Mouse (Mus musculus): ENCODE data around the gene Paip2b.
"Not testable (repeated sequence)": the region's sequence is repeated elsewhere in the genome, so short reads cannot be mapped to it uniquely, and the experiment has no call there.

Paip2b gene

DNA sequence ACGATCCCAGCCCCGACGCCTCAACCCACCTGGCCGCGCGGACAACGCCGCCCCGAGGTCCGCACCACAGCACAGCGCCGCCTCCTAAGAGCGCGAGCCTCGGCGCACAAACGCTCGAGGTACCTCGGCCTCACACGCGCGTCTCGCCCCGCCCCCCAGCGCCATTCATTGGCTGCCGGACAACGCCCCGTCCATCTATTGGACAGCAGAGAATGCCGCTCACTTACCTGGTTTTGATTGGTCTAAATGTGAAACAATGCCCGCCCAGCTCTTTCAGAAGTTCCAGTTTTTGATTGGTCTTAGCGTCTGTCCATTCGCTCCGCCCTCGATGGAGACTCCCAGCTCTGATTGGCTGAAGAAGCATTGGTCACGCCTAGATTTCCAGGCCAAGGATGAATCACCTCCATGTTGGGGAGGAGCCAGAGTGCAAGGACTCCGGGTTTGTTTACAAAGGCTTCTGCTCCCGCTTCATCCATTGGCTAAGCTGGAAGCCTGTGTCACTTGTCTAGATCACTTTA, at the start of gene Paip2b:
TSS of gene Paip2b (minus strand) at position 136 of the 518 bp plus-strand sequence.
- peak; percentile 99 for DNase-seq

DNA sequence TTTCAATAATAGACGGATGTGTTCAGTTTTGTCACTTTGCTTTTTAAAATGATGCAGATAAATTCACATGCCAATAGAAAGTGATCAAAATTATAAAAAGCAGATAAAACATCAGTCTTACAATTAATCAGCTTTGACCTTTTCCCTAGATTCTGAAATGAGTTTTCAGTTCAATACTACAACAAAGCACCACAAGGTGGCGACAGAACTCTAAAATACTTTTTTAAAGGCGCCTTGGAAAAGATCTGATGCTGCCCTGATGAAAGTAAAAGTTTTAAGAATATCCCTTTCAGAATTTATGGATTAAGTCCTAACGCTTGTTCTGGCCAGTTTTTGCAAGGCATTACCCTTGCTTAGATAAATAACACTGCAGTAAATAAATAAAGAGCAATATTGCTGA, 48.3 kb upstream of the Paip2b start:
- DNase-seq, result peak in 1 of 2 experiments; percentile 36

DNA sequence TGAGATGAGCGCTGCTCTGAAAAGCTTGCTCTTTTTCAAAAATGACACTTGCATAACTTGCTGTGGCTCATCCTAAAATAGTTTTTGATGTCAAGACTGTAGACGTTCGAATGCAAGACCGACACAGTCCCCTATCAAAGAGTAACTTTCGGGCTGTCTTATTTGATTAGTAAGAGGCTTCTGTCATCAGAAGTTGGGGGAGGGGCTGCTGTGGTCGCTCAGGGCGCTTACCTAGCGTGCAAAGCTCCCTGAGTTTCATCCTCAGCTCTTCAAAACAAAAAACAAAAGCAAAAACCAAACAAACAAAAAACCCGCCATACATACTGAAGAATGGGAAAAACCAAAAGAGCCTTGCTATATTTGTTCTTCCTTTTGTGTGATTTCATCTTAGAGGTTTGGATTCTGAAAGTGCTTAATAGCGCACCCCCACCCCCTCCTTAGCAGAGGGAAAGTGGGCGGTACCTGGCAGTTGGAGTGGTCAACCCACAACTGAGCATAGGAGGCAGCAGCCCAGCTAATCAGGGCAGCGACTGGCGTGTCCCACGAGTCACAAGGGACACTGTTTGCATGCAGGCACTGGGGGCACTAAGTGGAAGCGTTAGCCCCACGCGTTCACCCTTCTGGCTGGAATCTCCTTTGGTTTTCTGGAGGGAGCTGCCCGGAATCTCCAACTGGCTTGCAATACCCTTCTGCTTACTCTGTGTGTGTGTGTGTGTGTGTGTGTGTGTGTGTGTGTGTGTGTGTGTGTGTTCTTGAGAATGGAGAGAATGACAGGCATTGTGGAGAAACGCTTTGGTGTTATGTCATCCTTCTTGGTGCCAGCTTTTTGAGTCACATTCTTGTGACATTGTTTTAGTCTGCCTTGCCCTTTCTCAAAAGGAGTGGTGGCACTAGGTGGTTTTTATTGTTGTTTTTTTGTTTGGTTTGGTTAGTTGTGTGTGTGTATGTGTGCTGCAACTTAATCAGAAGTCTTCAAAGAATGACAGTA, 36.4 kb upstream of the Paip2b start:
- DNase-seq, result peak; percentile 60 to 73

DNA sequence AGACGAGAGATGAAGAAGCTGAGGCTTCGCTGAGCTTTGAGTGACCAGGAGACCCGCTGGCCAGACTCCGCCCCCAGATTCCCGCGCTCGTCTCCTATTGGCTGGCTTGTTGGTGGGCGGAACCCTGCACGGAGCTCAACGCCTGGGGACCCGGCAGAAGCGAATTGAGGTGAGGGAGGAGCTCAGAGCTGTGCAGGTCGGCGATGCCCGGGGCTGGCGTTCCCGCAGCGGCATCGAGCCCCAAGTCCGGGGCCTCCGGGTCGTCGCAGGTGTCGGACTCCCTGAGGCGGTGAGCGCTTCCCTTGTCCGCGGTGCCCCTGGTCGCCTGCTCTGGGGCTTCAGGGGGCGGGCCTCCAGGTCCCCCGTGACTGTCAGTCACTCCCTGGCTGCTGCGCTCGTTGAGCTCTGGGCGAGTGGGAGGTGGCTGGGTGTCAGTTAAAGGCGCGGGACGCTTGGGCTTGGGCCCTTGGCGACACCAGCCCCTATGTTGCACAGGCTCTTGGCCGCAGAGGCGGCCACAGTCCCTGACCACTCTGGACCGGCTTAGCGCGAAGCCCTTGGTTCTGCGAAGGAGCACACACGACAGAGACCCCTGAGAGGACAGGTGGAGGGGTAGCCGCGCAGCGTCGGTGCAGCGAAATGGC, 35.5 kb upstream of the Paip2b start, which contains the start of gene Zfp638:
TSS of gene Zfp638 (plus strand) at position 156 of the 644 bp plus-strand sequence.
- DNase-seq, result peak; percentile 93 to 94

DNA sequence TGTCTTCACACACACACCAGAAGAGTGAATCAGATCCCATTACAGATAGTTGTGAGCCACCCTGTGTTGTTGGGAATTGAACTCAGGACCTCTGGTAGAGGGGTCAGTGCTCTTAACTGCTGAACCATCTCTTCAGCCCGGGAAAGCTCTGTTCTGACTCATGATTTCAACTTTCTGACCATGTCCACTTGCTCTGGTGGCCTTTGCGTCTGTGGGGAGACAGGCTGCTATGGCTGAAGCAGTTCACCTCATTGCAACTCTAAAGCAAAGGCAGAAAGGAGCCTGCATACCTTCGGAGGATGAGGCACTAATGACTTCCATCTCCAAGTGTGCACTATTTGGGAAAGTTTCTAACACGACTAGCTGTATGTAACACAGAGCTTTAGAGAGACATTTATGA, 34.9 kb upstream of the Paip2b start:
- no peak for DNase-seq

DNA sequence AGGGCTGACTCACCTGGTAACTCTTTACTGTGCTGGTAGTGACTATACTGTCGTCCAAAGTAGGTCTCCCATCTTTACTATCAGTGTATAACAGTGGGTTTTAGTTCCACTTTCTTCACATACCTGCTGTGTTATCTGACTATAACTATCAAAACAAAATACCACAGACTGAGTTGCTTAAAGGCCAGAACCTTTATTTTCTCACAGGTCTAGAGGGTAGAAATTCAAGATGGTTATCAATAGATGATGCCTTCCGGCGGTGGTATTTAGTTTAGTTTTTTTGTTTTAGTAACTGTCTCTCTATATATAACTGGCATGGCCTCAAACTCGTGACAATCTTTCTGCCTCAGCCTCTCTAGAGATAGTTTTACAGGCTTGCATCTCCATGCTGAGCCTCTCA, 32.0 kb upstream of the Paip2b start:
- DNase-seq, result no peak

DNA sequence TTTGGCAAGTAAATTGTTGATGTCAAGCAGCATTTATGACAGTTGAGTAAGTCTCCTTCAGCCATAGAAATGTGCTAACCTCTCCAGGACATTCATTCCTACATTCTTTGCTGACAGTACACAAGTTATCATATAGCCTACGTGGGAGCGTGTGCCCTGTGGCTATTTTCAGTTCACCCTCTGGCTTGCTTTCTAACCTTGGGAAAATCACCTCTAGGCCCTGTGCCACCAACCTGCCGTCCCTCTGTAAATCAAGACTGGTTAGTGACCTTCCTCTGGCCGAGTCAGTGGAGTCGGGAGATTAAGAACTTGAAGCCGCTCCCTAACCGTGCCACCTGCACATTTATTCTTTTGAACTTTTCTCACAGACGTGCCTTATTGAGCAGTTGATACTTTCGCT, 28.5 kb upstream of the Paip2b start:
- DNase-seq, result no peak

DNA sequence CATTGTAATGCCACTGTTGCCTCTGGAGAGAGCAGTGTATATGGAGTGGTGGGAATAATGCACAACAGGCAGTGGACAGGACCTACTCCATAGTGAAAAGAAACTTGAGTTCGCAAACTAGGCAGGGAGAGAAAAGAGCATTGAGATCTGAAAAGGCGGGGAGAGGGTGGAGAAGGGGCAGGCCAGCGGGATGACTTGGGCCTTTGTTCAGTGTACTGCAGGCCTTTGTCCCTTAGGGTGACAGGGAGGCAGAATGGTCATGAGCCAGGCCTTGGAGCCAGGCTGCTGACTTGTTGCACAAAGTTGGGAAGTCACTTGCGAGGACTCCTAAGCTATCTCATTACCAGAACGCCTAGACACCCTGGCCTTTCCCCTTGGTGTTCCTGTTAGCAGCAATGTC, 25.9 kb upstream of the Paip2b start:
- no peak for DNase-seq

DNA sequence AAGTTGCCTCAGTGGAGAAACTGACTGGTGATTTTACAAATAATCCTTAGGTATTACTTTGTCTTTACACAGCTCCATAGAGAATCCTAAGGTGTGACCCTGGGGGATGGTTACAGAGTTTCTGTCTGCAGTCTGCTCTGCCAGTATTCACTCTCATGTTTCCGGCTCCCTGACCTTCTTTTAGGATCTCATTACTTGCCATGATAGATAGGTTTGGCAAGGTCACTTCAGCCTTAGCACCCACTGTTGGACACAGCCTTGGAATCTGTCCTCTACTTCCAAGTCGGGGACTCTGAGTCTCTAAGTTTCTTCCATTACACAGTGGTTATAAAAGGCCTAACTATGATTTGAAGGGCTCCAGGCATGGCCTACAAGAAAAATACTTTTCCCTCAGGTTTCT, 17.9 kb upstream of the Paip2b start:
- DNase-seq, result no peak

DNA sequence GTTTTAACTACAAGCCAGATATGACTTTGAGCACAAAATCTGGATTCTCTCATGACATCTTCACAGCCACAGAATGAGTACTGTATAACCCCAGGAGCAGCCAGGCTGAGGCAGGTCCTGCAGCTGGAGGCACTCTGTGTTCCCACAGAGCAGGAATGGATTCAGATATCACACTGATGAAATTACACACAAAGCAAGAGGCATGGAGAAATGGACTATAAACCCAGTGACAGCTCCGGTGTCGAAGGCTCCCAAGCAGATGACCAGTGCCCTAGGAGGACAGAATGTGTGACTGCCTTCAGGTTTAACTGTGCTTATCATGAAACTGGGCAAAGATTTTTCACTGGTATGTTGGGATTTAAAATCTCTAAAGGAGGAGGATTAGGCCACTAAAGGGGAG, 14.6 kb upstream of the Paip2b start:
- DNase-seq, result no peak

DNA sequence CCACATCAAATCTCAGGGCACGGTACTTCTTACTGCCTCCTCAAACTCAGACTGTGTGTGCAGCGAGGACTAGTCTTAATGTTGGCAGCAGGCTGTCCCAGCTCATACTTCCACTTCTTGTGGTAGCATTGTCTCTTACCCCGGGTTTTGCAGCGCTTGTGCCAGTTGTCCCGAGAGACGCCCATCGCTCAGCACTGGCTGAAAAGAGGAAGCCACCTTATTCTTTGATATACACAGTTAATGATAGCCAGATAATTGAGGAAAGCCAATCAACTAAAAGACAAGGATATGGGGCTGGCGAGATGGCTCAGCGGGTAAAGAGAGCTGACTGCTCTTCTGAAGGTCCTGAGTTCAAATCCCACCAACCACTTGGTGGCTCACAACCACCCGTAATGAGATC, 13.4 kb upstream of the Paip2b start:
- DNase-seq, result no peak

DNA sequence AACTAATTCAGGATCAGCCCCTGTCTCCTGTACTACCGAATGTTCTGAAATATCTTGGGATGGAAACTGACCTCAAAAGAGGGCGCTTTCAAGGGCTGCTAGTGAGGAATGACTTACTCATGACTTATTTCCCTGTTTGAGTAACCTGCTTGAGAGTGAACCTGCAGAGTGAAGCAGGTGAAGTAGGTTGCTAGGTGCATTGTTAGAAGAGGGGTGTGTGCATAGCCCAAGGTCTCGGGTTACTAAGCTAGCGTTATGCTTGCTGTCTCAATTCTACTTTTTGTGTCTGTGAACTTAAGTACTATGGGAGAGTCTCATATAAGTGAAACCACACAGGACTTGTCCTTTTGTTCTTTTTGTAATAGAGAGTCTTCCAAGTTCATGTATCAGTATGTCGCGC, 8.5 kb upstream of the Paip2b start:
- peak in 1 of 2 experiments; percentile 34 for DNase-seq

DNA sequence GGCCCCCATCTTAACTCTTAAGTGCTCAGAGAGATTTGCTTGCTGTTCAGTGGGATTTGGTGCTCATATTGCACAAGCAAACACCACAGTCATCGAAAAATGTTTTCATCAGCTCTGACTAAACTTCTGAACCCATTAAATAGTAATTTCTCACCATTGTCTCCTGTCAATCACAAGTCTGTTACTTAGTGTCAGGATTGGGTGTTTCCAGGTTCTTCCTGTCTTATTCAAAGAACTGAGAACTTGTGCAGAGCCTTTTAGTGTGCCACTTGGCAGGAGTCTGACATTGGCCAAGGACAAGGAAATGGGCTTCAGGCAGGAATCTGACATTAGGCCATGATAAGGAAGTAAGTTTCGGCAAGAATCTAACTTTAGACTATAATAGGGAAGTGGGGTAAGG, 6.5 kb upstream of the Paip2b start:
- DNase-seq, result no peak

DNA sequence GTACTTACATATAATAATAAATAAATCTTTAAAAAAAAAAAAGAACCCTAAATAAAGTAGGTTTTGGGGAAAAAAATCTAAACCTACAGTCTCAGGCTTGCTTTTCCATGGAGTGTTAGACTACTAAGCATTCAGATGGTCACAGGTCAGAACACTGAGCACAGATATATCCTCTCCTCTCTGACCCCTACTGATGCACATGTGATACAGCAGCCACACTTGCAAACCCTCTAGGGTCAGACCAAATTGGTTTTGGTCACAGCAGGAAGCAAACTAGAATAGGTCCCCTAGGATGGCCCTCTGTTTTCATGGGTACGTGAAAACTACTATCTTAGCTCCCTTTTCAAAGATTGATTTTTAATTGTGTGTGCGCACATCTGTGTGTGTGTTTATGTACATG, 5.3 kb upstream of the Paip2b start:
- DNase-seq, result no peak

DNA sequence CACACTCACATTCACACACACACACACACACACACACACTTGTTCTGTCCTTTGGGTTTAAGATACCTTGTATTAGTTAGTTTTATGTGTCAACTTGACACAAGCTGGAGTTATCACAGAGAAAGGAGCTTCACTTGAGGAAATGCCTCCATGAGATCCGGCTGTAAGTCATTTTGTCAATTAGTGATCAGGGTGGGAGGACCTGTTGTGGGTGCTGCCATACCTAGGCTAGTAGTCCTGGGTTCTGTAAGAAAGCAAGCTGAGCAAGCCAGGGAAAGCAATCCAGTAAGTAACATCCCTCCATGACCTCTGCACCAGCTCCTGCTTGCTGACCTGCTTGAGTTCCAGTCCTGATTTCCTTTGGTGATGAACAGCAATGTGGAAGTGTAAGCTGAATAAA, 852 bp upstream of the Paip2b start:
- not testable (repeated sequence) for DNase-seq

DNA sequence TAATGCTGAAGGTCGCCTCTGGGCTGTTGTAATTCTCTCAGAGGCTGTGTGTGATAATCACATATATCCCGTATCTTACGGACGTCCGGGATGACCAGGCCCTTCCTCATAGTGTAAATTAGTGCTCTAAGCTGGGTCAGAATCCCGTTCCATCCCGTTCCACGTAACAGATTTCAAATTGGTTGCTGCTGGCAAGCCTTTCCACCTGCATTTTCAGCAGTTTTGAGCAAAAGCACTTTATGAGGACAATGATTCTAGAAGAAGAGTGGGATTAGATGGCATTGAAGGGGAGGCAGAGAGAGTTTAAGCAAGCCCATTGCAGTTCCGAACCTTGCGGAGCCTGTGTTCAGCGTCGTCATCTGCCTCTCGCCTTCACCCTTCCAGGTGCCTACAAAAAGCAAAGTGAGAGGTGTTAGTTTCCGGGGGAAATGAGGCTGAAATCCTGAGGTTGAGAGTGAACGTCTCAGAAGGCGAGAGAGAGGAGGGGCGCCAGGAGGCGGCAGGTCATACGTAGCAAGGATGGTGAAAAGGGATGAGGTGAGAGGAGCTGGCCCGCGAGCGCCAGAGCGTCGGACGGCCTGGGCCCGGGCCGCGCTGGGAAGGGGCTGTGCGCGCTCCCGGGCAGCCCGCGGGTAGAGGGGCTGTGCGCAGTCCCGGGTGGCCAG, 468 bp downstream of the Paip2b start:
- no peak for DNase-seq

DNA sequence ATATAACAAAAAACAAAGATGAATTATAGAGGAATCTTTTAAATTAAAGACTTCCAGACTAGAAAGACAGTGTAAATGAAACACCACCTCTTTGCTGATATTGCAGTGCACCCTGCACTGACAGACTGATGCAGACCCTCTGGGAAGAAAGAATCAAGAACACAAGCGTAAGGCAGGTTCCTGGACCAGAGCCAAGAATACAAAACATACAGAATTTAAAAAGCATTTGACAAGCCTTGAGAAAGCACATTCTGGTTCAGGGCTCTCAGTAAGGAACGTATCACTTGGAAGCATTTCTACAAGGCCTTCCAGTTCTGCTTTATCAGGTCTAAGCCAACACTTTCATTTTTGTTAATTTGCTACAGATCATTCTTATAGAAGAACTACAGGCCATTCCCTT, 9.7 kb downstream of the Paip2b start:
- no peak for DNase-seq

DNA sequence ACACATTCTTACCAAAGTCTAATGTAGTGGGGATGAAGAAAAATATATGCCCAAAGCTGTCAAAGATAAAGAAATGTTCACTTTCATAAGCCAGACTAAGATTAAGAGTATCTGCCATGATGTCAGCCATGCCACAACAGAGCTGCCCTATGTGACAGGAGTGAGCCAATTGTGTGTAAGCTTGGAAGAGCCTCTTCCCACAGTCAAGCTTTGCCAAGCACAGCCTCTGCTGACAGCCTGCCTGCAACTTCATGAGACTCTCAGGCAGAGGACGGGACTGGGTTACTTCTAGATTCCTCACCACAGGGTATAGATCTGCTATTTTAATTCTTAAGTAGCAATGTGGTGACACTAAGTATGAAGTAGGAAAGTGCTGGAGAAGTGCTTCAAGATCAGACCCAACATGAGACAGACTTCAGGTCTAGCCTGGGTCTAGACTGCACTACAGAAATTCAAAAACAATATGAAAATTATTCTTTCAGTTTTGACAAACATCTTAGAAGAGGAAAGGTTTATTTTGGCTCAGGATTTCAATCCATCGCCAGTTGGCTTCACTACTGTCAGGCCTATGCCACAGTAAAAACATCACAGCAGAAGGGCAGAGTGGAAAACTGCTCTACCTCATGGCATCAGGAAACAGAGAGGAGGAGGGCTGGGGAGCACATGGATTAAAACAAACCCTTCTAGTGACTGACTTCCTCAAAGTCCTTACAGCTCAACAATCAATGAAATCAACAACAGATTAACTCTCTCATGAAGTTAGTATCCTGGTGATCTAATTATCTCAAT, 10.6 kb downstream of the Paip2b start:
- DNase-seq, result no peak

DNA sequence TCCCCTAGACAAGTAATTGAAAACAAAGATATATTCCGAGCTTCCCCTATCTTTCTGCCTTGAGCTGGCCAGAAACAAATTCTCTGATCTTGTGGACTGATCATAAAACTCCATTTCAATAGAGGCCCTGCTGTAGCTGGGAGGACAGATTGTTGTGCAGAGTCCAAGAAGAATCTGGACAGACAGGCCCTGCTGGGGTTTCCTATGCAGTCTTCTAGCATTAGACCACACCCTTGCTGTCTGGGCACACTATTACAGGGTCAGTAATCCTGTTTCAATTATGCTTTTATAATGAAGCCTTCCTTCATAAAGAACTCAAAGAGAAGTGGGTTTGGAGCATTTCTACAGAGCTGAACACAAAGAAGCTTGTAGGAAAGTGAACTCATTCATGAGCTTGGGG, 12.5 kb downstream of the Paip2b start:
- no peak for DNase-seq

DNA sequence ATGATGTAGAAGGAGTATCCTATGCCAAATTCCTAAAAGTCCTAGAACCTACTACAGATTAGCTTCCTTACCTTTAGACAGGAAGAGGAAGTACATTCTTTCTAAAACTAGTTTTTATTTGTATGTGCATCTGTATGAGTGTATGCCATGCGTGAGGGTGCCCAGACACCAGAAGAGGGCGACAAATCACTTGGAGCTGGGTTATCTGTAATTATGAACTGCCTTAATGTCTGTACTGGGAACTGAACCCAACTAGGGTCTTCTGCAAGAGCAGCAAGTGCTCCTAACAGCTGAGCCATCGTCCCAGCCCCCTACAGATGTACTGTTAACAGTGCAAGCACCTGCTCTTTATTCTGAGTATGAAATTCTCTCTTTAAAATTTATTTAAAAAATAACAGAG, 15.7 kb downstream of the Paip2b start:
- DNase-seq, result no peak

DNA sequence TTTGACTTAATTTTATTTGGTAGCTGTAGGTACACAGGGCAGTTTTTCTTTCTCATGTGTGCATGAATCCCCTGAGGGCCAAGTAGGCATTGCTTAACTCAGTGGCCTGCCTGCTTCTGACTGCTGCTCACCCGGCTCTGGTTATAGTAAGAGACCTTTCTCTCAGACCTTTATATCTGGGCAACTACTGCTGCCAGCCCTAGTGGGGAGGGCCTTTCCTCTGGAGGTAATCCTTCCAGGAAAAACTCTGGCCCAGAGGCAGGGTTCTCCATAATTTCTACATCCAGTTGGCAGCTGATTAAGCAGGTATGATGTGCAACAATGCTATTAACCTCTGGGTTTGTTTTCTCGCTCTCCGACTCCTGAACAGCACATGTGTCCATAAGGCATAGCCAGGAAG, 28.7 kb downstream of the Paip2b start:
- no peak for DNase-seq

DNA sequence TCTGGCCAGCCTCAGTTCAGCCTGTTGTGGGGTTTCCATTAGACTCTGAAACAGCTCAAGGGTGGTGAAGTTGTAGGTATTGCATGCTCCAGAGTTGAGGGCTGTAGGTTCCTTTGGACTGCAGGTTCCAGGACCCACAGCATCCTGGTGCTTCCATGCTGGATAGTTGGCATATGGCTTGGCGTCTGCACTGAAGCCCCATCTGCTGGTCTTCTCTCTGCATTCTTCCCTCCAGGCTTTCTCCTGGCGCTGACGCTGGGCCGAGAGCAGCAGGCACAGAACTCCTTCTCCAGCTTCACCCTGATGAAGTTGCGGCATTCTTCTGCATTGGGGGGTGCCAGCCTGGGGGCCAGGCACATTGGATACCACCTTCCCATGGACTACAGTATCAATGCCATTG, 29.5 kb downstream of the Paip2b start:
- no peak for DNase-seq

DNA sequence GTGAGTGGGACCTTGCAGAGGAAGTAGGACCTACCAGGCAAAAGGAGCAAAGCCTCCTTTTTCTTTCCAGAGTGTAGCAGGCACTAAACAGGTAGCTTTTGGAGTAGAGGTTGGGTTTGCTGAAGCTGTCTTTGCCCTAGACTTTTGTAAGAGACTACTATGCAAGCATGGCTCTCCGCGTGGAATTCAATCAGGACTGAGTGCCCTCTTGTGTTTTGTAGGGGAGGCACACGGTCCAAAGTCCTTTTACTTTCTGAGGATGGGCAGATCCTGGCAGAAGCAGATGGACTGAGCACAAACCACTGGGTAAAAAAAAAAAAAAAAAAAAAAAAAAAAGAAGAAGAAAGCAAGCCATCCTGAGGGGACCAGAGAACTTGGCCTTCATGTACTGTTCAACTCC, 34.9 kb downstream of the Paip2b start:
- DNase-seq, result no peak

Data from lung, adult 18-20 months (tissue).